Comparison of ENCODE assay signal across 8 mouse cellular contexts in the genomic region with DNA sequence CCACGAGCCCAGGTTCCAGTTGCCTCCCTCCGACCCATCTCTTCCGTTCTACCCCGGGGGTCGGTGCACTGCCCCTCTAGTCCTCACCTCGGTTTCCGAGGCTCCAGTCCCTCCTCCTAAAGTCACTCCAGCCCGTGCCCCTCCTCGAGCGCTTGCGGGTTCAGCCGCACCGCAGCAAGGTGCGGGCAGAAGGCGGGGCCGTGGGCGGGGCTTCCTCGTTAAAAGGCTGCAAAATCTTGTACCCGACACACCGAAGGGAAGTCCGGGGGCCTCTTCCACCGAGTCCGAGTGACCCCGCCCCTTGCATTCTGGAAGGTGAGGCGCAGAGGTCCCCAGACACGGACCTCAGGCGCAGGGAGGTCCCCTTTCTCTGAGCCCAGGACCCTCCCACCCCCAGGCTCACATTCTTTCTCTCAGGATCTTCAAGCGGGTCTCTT. TPM values are rescaled to one million over a fixed set of nuclear protein-coding genes. Genes with fewer than 3 reads are reported as not detected.
A peak's percentile ranks its signal among the peaks of the same experiment; 100 is the strongest.
DNase-seq lines count a peak whose midpoint lies in the region; ATAC-seq lines count a peak whose summit lies in the region.

A gene (plus strand): TSS at position 245 of the 437 bp plus-strand sequence.

- H3K27ac ChIP-seq in forebrain, embryonic 10.5 days = peak within 1 kb of the TSS; percentile 69
- no peak within 1 kb of the TSS for H3K27ac ChIP-seq in hindbrain, embryonic 13.5 days
- H3K27ac ChIP-seq in limb, embryonic 13.5 days = no peak within 1 kb of the TSS
- no peak within 1 kb of the TSS for H3K27ac ChIP-seq in midbrain, embryonic 12.5 days (replicated peaks)

- WGBS in forebrain, embryonic 10.5 days = under 1% methylated on average over 28 of the region's 28 CpGs
- under 1% methylated on average over 28 of the region's 28 CpGs for WGBS in hindbrain, embryonic 13.5 days
- WGBS in limb, embryonic 13.5 days = under 1% methylated on average over 28 of the region's 28 CpGs
- WGBS in midbrain, embryonic 12.5 days = under 1% methylated on average over 28 of the region's 28 CpGs

- peak; percentile 44 for ATAC-seq in hindbrain, embryonic 13.5 days (ENCODE audit: low FRiP score)
- peak; percentile 51; the same call in 1 of the 2 replicates for ATAC-seq in limb, embryonic 13.5 days (ENCODE audit: low FRiP score, low read depth)
- ATAC-seq in midbrain, embryonic 12.5 days (ENCODE audit: low FRiP score, low read depth) = no peak

- H3K36me3 ChIP-seq in forebrain, embryonic 10.5 days (replicated peaks) = no peaks in the 10 kb centered on the region
- no peaks in the 10 kb centered on the region for H3K36me3 ChIP-seq in hindbrain, embryonic 13.5 days
- H3K36me3 ChIP-seq in limb, embryonic 13.5 days = no peaks in the 10 kb centered on the region
- no peaks in the 10 kb centered on the region for H3K36me3 ChIP-seq in midbrain, embryonic 12.5 days

- peaks cover 40% of the 10 kb centered on the region for H3K27me3 ChIP-seq in forebrain, embryonic 10.5 days (ENCODE audit: poor library complexity, severe bottlenecking)
- H3K27me3 ChIP-seq in hindbrain, embryonic 13.5 days = peaks cover 59% of the 10 kb centered on the region
- peaks cover 54% of the 10 kb centered on the region for H3K27me3 ChIP-seq in limb, embryonic 13.5 days
- H3K27me3 ChIP-seq in midbrain, embryonic 12.5 days = peaks cover 45% of the 10 kb centered on the region

- H3K9ac ChIP-seq in hindbrain, embryonic 13.5 days = peak within 1 kb of the TSS; percentile 68
- H3K9ac ChIP-seq in limb, embryonic 13.5 days = peak within 1 kb of the TSS; percentile 64
- H3K9ac ChIP-seq in midbrain, embryonic 12.5 days (replicated peaks) = peak within 1 kb of the TSS; percentile 43

- peak within 1 kb of the TSS; percentile 75 for H3K4me2 ChIP-seq in hindbrain, embryonic 13.5 days
- H3K4me2 ChIP-seq in limb, embryonic 13.5 days (replicated peaks) = peak within 1 kb of the TSS; percentile 78
- peak within 1 kb of the TSS; percentile 76 for H3K4me2 ChIP-seq in midbrain, embryonic 12.5 days (replicated peaks)

- H3K4me1 ChIP-seq in forebrain, embryonic 10.5 days = peaks cover 24% of the 10 kb centered on the region
- H3K4me1 ChIP-seq in hindbrain, embryonic 13.5 days (replicated peaks) = peaks cover 17% of the 10 kb centered on the region
- peaks cover 19% of the 10 kb centered on the region for H3K4me1 ChIP-seq in limb, embryonic 13.5 days
- H3K4me1 ChIP-seq in midbrain, embryonic 12.5 days = peaks cover 12% of the 10 kb centered on the region

- intact Hi-C loops in gastrocnemius, postnatal 36 days (cut with DNase I) = no loop called here

- H3K9me3 ChIP-seq in forebrain, embryonic 10.5 days = no peaks in the 10 kb centered on the region
- no peaks in the 10 kb centered on the region for H3K9me3 ChIP-seq in hindbrain, embryonic 13.5 days
- H3K9me3 ChIP-seq in limb, embryonic 13.5 days = no peaks in the 10 kb centered on the region
- H3K9me3 ChIP-seq in midbrain, embryonic 12.5 days = no peaks in the 10 kb centered on the region

- peak within 1 kb of the TSS; percentile 66 for H3K4me3 ChIP-seq in forebrain, embryonic 10.5 days
- H3K4me3 ChIP-seq in hindbrain, embryonic 13.5 days = peak within 1 kb of the TSS; percentile 49
- H3K4me3 ChIP-seq in limb, embryonic 13.5 days = peak within 1 kb of the TSS; percentile 53
- H3K4me3 ChIP-seq in midbrain, embryonic 12.5 days = peak within 1 kb of the TSS; percentile 48

- DNase-seq in right cerebral cortex, postnatal 4 days = peak; percentile 43
- DNase-seq in right cerebral cortex, adult 18-20 months = no peak
- peak; percentile 28 for DNase-seq in forebrain, embryonic 10.5 days (ENCODE audit: extremely low spot score, low spot score)
- DNase-seq in thymus, postnatal 25 days = peak; percentile 48
- no peak for DNase-seq in gastrocnemius, postnatal 36 days

RNA-seq across cellular contexts. Expression of the gene that starts here (rescaled TPM):
- 12.6 and 12.8 TPM in 2 replicates for polyA plus RNA-seq in forebrain, embryonic 10.5 days (2016; fragmentation: Nextera tagmentation; extraction: Ambion mirVana)
- 4.4 and 7.8 TPM in 2 replicates for polyA plus RNA-seq in hindbrain, embryonic 13.5 days (2015; fragmentation: Nextera tagmentation; extraction: Ambion mirVana)
- 16.8 and 19.0 TPM in 2 replicates for polyA plus RNA-seq in limb, embryonic 13.5 days (2015; fragmentation: Nextera tagmentation; extraction: Ambion mirVana)
- 6.1 and 6.3 TPM in 2 replicates for polyA plus RNA-seq in midbrain, embryonic 12.5 days (2016; fragmentation: Nextera tagmentation; extraction: Ambion mirVana)
- 1 to 10 TPM; 1.5 to 1.9 TPM for total RNA-seq in gastrocnemius, postnatal 36 days (2021)

Comparison
In these comparisons a context has a peak if more than half of its experiments do, and no peak if none do; other contexts are left out.
1. DNase-seq: peak in right cerebral cortex, postnatal 4 days (single experiment), forebrain, embryonic 10.5 days (single experiment) and thymus, postnatal 25 days (single experiment); none in right cerebral cortex, adult 18-20 months (single experiment) and gastrocnemius, postnatal 36 days (0 of 2).
2. Peak in every context shown above with its lines, with median percentiles within 50 percentile points of each other: H3K4me3 ChIP-seq, H3K4me2 ChIP-seq and H3K9ac ChIP-seq.